Mouse (Mus musculus): Measurements from ENCODE around the gene B9d2. TPM values are rescaled to one million over a fixed set of nuclear protein-coding genes. Genes with fewer than 3 reads are reported as not detected.

B9d2 gene
- polyA plus RNA-seq, 1 experiment from 2014 or later = 42.8 TPM

- Histone ChIP-seq H3K4me2 (no peak overlapping the region), H3K9ac (no peak overlapping the region), H3K4me3 (no peak overlapping the region), H3K27me3 (no peaks in the 10 kb centered on the region), H3K27ac (replicated peaks) (no peak overlapping the region), H3K36me3 (no peaks in the 10 kb centered on the region), H3K9me3 (no peaks in the 10 kb centered on the region), H3K4me1 (replicated peaks) (peaks cover 33% of the 10 kb centered on the region)
- no peak for ATAC-seq (ENCODE audit: low FRiP score, low read depth)
- WGBS = 76% methylated on average over 11 of the region's 11 CpGs
Observed at GRCm38 (mm10) chr7:25655601-25656428, 24.8 kb upstream of the B9d2 start.

DNA sequence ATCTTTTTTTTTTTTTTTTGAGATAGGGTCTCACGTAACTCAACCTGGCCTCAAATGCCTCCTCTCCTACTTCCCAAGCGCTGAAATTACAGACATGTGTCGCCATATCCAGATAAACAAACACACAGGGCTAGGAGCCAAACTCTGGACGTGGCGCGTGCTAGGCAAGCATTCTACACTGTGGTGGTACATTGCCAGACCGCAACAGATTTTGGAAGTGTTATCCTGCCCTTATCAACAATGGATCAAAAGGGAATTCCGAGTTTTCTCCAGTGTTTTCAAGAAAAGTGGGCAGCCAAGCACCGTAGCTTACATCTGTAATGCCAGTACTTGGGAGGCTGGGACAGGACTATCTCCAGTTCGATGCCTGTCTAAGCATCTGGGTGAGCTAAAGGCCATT is 22.8 kb upstream of the B9d2 start:
- no peak for ATAC-seq (ENCODE audit: low FRiP score, low read depth)
- no peak overlapping the region for H3K27ac ChIP-seq (replicated peaks)
- peak overlapping the region; percentile 71 for H3K9ac ChIP-seq
- no peaks in the 10 kb centered on the region for H3K36me3 ChIP-seq
- H3K4me3 ChIP-seq = peak overlapping the region; percentile 69
- H3K9me3 ChIP-seq = no peaks in the 10 kb centered on the region
- peak overlapping the region; percentile 67 for H3K4me2 ChIP-seq
- peaks cover 33% of the 10 kb centered on the region for H3K4me1 ChIP-seq (replicated peaks)
- H3K27me3 ChIP-seq = no peaks in the 10 kb centered on the region
- WGBS = 39% methylated on average over 10 of the region's 10 CpGs

DNA sequence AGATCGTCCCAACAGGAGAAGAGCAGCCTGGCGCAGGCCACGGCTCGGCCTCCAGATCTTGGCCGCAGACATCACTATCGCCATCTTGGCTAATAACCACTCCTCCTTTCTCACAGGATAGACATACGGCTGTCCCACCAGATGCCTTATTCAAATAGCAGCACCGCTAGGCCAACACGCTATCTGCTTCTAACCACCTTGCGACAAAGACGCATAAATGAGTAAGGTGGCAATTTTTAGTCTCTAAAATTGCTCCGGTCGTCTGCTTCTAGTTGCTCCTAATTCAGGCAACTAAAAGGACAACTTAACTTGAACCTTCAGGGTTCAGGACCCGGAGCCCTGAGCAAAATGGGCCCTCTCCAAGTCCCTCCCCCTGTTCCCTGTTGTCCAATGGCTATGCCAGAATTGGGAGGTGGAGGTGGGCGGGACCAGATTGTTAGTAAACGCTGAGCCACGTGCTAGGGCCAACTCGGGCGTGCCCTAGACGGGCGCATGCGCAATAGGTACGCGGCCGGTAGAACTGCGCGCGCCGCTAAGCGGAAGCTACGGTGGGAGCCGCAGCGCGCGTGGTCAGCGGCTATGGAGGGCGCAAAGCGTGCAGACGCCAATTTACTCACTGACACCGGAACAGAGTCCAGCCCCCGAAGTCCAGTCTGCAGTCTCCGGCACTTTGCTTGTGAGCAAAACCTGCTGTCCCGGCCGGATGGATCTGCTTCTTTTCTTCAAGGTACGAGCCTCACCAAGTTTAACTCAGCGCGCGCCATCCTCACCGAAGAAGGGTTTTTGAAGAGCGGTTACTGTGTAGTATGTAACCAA is 21.7 kb upstream of the B9d2 start, which contains the start of the genes Bckdha and Exosc5:
Gene Bckdha (minus strand): TSS at position 325 of the 816 bp plus-strand sequence.
Gene Exosc5 (plus strand): TSS at position 508 of the 816 bp plus-strand sequence.
- Histone ChIP-seq H3K27me3 (no peaks in the 10 kb centered on the region), H3K4me3 (peak within 1 kb of the TSS; percentile 69), H3K4me2 (peak within 1 kb of the TSS; percentile 67), H3K36me3 (no peaks in the 10 kb centered on the region), H3K27ac (replicated peaks) (peak within 1 kb of the TSS; percentile 84), H3K4me1 (replicated peaks) (peaks cover 33% of the 10 kb centered on the region), H3K9me3 (no peaks in the 10 kb centered on the region), H3K9ac (peak within 1 kb of the TSS; percentile 71)
- under 1% methylated on average over 50 of the region's 50 CpGs for WGBS
- ATAC-seq (ENCODE audit: low FRiP score, low read depth) = peak; percentile 98

DNA sequence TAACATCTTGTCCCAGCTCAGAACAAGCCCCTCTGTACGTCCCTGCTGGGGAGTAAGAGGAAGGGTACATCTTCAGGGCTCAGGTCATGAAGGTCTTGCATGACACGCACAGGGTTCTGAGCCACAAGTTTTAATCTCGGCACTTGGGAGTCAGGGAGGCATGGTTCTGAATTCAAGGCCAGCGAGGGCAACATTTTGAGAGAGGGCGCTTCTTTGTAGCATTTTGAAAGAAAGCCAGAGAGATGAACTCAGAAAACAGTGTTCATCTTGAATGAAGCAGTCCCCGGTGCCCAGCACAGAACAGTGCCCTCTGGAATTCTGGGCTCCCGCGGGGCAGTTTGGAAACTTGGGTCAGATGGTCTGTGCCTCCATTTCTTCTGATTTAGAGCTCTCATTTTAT is 14.2 kb upstream of the B9d2 start:
- WGBS = 96% methylated on average over 8 of the region's 8 CpGs
- H3K27me3 ChIP-seq = no peaks in the 10 kb centered on the region
- H3K4me3 ChIP-seq = no peak overlapping the region
- no peaks in the 10 kb centered on the region for H3K4me1 ChIP-seq (replicated peaks)
- no peak overlapping the region for H3K4me2 ChIP-seq
- H3K9me3 ChIP-seq = no peaks in the 10 kb centered on the region
- peaks cover 26% of the 10 kb centered on the region for H3K36me3 ChIP-seq
- no peak overlapping the region for H3K9ac ChIP-seq
- H3K27ac ChIP-seq (replicated peaks) = no peak overlapping the region
- no peak for ATAC-seq (ENCODE audit: low FRiP score, low read depth)

DNA sequence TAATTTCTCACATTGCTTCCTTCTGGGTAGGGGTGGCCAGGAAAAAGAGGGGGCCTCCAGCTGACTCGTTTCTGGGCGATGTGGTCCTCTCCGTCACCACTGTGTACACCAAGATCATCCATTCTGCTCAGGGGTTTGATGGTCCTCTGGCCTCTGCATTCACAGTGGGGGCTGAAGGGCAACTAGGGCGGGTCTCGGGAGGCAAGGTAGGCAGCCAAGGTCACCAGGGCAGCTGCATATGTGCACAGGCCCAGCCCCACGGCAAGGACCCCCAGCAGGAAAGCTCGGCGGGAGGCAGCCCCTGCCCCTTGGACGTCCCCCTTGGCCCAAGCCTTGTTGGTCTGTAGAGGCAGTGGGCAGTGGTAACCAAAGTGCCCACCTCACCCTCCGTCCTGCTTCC is 11.4 kb upstream of the B9d2 start:
- Histone ChIP-seq H3K4me2 (no peak overlapping the region), H3K27me3 (peaks cover 12% of the 10 kb centered on the region), H3K4me1 (replicated peaks) (no peaks in the 10 kb centered on the region), H3K9me3 (no peaks in the 10 kb centered on the region), H3K27ac (replicated peaks) (no peak overlapping the region), H3K36me3 (peaks cover 23% of the 10 kb centered on the region), H3K9ac (no peak overlapping the region), H3K4me3 (no peak overlapping the region)
- 87% methylated on average over 10 of the region's 10 CpGs for WGBS
- ATAC-seq (ENCODE audit: low FRiP score, low read depth) = no peak

GRCm38 (mm10) chr7:25669631-25670030 is 10.9 kb upstream of the B9d2 start:
- Histone ChIP-seq H3K4me2 (no peak overlapping the region), H3K9ac (no peak overlapping the region), H3K27me3 (peaks cover 13% of the 10 kb centered on the region), H3K9me3 (no peaks in the 10 kb centered on the region), H3K4me3 (no peak overlapping the region), H3K36me3 (peaks cover 19% of the 10 kb centered on the region), H3K4me1 (replicated peaks) (peaks cover 5% of the 10 kb centered on the region), H3K27ac (replicated peaks) (no peak overlapping the region)
- WGBS = 80% methylated on average over 9 of the region's 9 CpGs
- ATAC-seq (ENCODE audit: low FRiP score, low read depth) = no peak

DNA sequence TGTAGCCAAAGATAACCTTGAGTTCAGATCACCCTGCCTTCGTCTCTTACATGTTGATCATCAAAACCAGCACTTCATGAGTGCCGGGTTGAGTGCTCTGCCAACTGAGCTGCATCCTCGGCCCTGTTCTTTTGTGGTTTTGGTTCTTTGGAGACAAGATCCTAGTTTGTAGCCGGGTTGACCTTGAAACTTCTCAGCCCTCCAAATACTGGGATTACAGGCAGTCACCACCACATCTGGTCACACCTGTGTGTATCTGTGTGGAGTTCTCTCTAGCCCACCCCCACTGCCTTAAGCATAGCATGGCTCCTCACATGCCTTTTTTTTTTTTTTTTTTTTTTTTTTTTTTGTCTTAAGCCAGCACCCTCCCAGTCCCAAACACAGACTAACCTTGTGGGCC is 10.5 kb upstream of the B9d2 start:
- ATAC-seq (ENCODE audit: low FRiP score, low read depth) = no peak

DNA sequence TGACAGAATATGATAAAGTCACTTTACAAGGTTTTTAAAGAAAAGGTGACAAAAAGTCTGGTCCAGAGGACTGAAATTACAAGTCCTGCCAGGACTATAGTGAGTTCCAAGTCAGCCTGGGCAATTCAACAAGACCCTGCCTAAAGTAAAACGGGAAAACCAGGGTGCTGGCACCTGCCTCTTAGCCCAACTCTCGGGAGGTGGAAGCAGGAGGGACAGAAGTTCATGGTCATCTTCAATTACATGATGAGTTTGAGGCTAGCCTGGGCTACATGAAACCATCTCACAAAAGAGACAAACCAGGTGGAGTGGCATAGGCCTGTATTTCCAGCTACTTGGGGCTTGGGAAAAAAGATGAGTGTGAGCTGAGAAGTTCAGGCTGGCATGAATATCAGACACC is 8.9 kb upstream of the B9d2 start:
- WGBS = 76% methylated on average over 2 of the region's 2 CpGs
- Histone ChIP-seq H3K27ac (replicated peaks) (no peak overlapping the region), H3K4me2 (no peak overlapping the region), H3K27me3 (peaks cover 13% of the 10 kb centered on the region), H3K4me3 (no peak overlapping the region), H3K4me1 (replicated peaks) (peaks cover 14% of the 10 kb centered on the region), H3K36me3 (peaks cover 14% of the 10 kb centered on the region; the same call in 1 of the 2 replicates), H3K9ac (no peak overlapping the region), H3K9me3 (no peaks in the 10 kb centered on the region)
- ATAC-seq (ENCODE audit: low FRiP score, low read depth) = no peak

More for the DNA sequence above, 10.5 kb upstream of the B9d2 start:
- peaks cover 18% of the 10 kb centered on the region; the same call in 1 of the 2 replicates for H3K36me3 ChIP-seq
- H3K4me3 ChIP-seq = no peak overlapping the region
- H3K9me3 ChIP-seq = no peaks in the 10 kb centered on the region
- peaks cover 13% of the 10 kb centered on the region for H3K27me3 ChIP-seq
- H3K4me2 ChIP-seq = no peak overlapping the region
- no peak overlapping the region for H3K27ac ChIP-seq (replicated peaks)
- no peak overlapping the region for H3K9ac ChIP-seq
- WGBS = 95% methylated on average over 4 of the region's 4 CpGs
- peaks cover 9% of the 10 kb centered on the region for H3K4me1 ChIP-seq (replicated peaks)

DNA sequence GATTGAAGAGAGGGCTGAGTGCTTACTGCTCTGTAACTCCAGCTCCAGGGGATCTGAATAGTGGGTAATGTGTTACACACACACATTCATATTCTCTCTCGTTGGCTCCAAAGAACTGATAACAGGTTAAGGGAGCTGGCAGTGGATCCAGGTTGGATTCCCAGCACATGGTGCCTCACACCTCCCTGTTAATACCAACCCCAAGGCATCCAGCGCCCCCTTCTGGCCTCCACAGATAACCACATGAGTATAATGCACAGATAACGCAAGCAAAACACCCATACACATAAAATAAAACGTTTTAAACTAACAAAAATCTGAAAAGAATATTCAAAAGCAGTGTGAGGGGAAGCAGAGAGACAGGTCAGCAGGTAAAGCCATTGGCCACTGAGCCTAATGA is 8.1 kb upstream of the B9d2 start:
- H3K4me1 ChIP-seq (replicated peaks) = peaks cover 14% of the 10 kb centered on the region
- H3K9ac ChIP-seq = no peak overlapping the region
- peaks cover 13% of the 10 kb centered on the region for H3K27me3 ChIP-seq
- H3K4me3 ChIP-seq = no peak overlapping the region
- H3K27ac ChIP-seq (replicated peaks) = no peak overlapping the region
- no peak for ATAC-seq (ENCODE audit: low FRiP score, low read depth)
- WGBS = 53% methylated on average over 4 of the region's 4 CpGs
- no peak overlapping the region for H3K4me2 ChIP-seq
- peaks cover 11% of the 10 kb centered on the region; the same call in 1 of the 2 replicates for H3K36me3 ChIP-seq
- no peaks in the 10 kb centered on the region for H3K9me3 ChIP-seq

DNA sequence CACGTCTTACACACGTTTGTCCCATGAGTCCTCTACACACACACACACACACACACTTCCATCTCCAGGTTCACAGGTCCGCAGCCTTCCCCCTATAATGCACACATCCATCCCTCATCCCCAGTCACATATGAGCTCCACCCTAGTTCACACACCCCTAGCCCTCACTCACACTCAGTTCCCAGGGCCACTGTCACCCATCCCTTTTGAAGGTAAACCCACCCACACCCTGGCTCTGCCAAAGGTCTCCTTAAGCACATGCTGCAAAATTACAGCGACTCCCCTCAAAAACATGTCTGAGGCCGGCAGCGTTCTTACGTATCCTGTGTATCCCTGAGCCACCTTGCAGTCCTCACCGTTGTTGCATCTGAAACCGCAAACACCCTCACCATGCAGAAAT is 6.3 kb upstream of the B9d2 start:
- Histone ChIP-seq H3K9me3 (no peaks in the 10 kb centered on the region), H3K4me1 (replicated peaks) (peaks cover 14% of the 10 kb centered on the region), H3K4me3 (peak overlapping the region; percentile 54), H3K27me3 (peaks cover 18% of the 10 kb centered on the region), H3K36me3 (no peaks in the 10 kb centered on the region; the same call in 1 of the 2 replicates), H3K9ac (peak overlapping the region; percentile 61), H3K4me2 (peak overlapping the region; percentile 76), H3K27ac (replicated peaks) (no peak overlapping the region)
- ATAC-seq (ENCODE audit: low FRiP score, low read depth) = peak; percentile 5; the same call in 1 of the 2 replicates
- 25% methylated on average over 9 of the region's 9 CpGs for WGBS

- Histone ChIP-seq H3K9me3 (no peaks in the 10 kb centered on the region), H3K36me3 (no peaks in the 10 kb centered on the region; the same call in 1 of the 2 replicates), H3K27me3 (peaks cover 18% of the 10 kb centered on the region), H3K9ac (peak within 1 kb of the TSS; percentile 61), H3K4me2 (peak within 1 kb of the TSS; percentile 76), H3K4me1 (replicated peaks) (peaks cover 15% of the 10 kb centered on the region), H3K27ac (replicated peaks) (no peak within 1 kb of the TSS), H3K4me3 (peak within 1 kb of the TSS; percentile 54)
- ATAC-seq (ENCODE audit: low FRiP score, low read depth) = peak; percentile 63
- 3% methylated on average over 28 of the region's 29 CpGs for WGBS
Observed at GRCm38 (mm10) chr7:25674719-25675300, 5.8 kb upstream of the B9d2 start, which contains the start of gene Tmem91. Tmem91 (minus strand) TSS chr7:25675166.
